Mouse (Mus musculus) erythroblast, embryonic 14.5 days (primary cell): ENCODE measurements around the gene Scnn1b.

ENCODE experiments used
- GATA1 ChIP-seq: IDR thresholded peaks from 2 replicates; pipeline ENCODE4 v1.6.1; 2012; ENCODE audit warnings: low read length, inconsistent platforms, mixed read lengths
- TAL1 ChIP-seq: IDR thresholded peaks from 3 replicates; pipeline ENCODE4 v1.6.1; 2012; ENCODE audit warnings: low read length, inconsistent platforms, mixed read lengths

DNA sequence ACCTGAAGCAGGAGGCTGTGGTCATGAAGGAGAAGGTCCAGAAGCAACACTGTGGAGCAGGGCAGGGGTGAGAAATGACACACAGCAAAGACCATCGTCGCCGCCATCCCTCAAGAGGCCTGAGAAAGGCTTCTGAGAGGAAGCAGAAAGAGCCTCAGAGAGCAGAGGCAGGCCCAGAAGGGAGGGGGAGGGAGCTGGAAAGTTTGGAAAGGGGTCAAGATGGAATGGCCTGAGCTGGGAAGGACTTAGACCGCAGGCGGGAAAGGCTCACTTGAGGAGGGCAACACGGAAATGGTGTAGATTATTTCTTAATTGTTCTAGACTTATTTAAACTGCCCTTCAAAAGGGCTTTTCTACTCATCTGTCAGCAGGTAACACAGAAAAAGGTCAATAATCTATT lies 68.8 kb downstream of the Scnn1b start:
- TF ChIP-seq GATA1, result no peak
- no peak for TF ChIP-seq TAL1
